Mouse (Mus musculus) heart, adult 2 months (tissue): ENCODE measurements around the gene Grwd1.

Experiments
- CTCF ChIP-seq: fragments of 200-600 bp; IDR thresholded peaks from 2 replicates; pipeline ENCODE4 v1.8.1; 2022; ENCODE audit warnings: antibody characterized with exemption, mild to moderate bottlenecking, moderate library complexity
- EP300 ChIP-seq: fragments of 200-500 bp; IDR thresholded peaks from 2 replicates; pipeline ENCODE4 v1.6.1; 2011; ENCODE audit warnings: low read depth, low read length, control low read depth; ENCODE audit not compliant: insufficient read depth

DNA sequence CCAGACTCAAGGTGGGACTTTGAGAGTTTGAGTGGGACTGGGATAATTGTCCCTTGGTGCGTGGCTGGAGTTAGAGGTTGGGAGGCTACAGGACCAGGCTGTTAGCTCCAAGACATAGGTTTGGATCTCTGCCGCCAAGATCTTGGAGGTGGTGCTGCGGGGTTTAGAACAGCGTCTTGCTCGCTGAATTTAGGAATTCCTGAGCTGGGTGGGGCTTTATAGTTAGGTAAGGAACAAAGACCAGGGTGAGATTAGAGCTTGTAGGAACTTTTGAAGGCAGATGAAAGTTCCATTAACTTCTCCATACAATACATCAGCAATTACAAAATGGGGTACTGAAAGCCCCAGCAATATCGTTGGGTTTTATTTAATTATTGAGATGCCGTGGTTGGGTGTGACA is 30.7 kb downstream of the Grwd1 start:
- no peak for TF ChIP-seq CTCF
- no peak for TF ChIP-seq EP300
